Mouse (Mus musculus): Measurements from ENCODE around the gene Rasl11a. TPM values are rescaled to one million over a fixed set of nuclear protein-coding genes. Genes with fewer than 3 reads are reported as not detected.
A peak's percentile ranks its signal among the peaks of the same experiment; 100 is the strongest.
"Not testable (repeated sequence)": the region's sequence is repeated elsewhere in the genome, so short reads cannot be mapped to it uniquely, and the experiment has no call there.

Gene Rasl11a
- polyA plus RNA-seq, 1 experiment from 2014 or later, result 10.3 TPM

DNA sequence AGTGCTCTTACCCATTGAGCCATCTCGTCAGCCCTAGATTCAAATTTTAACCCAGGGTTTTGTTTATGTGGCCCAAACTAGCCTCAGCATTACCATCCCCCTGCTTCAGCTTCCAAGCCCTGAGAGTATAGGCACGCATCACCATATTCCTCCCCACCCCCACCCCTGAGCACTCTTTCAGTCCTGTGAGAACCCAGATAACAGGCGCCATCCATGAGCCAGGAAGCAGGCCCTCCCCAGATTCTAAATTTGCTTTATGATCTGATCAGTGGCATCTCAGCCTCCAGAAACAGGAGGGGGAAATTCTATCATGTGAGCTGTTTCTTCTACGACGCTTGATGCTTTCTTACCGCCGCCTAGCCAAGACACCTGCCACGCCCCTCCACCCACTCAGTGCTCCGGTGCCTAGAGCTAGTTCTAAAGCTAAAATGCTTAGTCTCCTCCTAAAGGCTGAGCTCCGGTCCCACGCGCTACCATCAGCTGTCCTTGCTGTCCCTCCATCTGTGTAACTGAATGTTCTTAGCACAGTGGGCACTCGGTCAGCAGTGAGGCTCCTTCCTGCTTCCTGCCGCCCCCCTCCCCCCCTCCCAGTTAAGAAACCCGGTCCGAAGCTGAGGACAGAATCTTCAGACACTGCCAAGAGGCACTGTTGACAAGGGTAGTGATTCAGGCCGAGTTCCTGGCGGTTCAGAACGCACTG lies 22.5 kb downstream of the Rasl11a start:
- Histone ChIP-seq H3K4me1 (ENCODE audit: control insufficient read depth, insufficient read depth, low read length) (peaks cover 3% of the 10 kb centered on the region; the same call in 1 of the 2 replicates), H3K27me3 (ENCODE audit: control insufficient read depth, insufficient read depth, low read length) (no peaks in the 10 kb centered on the region), H3K4me2 (replicated peaks; ENCODE audit: low read depth, low read length) (peak overlapping the region; percentile 40), H3K4me3 (ENCODE audit: low read depth, low read length) (peak overlapping the region; percentile 19), H3K9ac (replicated peaks; ENCODE audit: low read depth, low read length) (no peak overlapping the region), H3K9me3 (ENCODE audit: control insufficient read depth, low read depth, low read length) (no peaks in the 10 kb centered on the region), H3K27ac (ENCODE audit: low read length) (0 out of 2 replicates have a peak overlapping the region, but pooled peaks have one; percentile 21), H3K36me3 (ENCODE audit: control insufficient read depth, insufficient read depth, low read length) (no peaks in the 10 kb centered on the region)
- 0 out of 2 replicates have a peak, but pooled peaks have one; percentile 34 for ATAC-seq (ENCODE audit: insufficient number of reproducible peaks, insufficient read depth, low FRiP score, low read depth)
- WGBS, result 6% methylated on average over 19 of the region's 19 CpGs

DNA sequence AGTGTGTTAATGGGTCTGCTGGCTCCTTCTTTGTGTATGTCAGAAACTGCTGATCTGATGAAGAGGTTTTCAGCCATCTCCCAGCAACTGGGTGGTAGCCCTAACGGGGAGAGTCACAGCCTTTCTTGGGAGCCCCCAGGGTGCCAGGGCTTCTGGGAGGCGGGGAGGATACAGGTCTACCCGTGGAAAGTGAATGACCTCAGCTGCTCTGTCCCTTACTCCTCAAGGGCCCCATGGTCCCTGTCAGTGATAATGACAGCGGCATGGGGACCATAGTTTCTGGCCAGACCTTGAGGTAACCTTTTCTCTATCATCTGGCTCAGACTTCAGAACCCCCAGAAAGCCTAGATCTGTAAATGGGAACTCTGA lies 23.1 kb downstream of the Rasl11a start:
- H3K36me3 ChIP-seq (ENCODE audit: control insufficient read depth, insufficient read depth, low read length), result no peaks in the 10 kb centered on the region
- no peak overlapping the region for H3K27ac ChIP-seq (ENCODE audit: low read length)
- no peak overlapping the region for H3K9ac ChIP-seq (replicated peaks; ENCODE audit: low read depth, low read length)
- ATAC-seq (ENCODE audit: insufficient number of reproducible peaks, insufficient read depth, low FRiP score, low read depth), result no peak
- no peaks in the 10 kb centered on the region for H3K9me3 ChIP-seq (ENCODE audit: control insufficient read depth, low read depth, low read length)
- peak overlapping the region; percentile 40; the same call in 1 of the 2 replicates for H3K4me2 ChIP-seq (replicated peaks; ENCODE audit: low read depth, low read length)
- no peaks in the 10 kb centered on the region for H3K27me3 ChIP-seq (ENCODE audit: control insufficient read depth, insufficient read depth, low read length)
- no peak overlapping the region for H3K4me3 ChIP-seq (ENCODE audit: low read depth, low read length)
- 9% methylated on average over 4 of the region's 4 CpGs for WGBS
- peaks cover 3% of the 10 kb centered on the region; the same call in 1 of the 2 replicates for H3K4me1 ChIP-seq (ENCODE audit: control insufficient read depth, insufficient read depth, low read length)

- Histone ChIP-seq H3K27ac (ENCODE audit: low read length) (no peak overlapping the region), H3K9ac (replicated peaks; ENCODE audit: low read depth, low read length) (no peak overlapping the region), H3K4me3 (ENCODE audit: low read depth, low read length) (no peak overlapping the region), H3K36me3 (ENCODE audit: control insufficient read depth, insufficient read depth, low read length) (no peaks in the 10 kb centered on the region), H3K9me3 (ENCODE audit: control insufficient read depth, low read depth, low read length) (no peaks in the 10 kb centered on the region), H3K27me3 (ENCODE audit: control insufficient read depth, insufficient read depth, low read length) (no peaks in the 10 kb centered on the region), H3K4me1 (ENCODE audit: control insufficient read depth, insufficient read depth, low read length) (no peaks in the 10 kb centered on the region), H3K4me2 (replicated peaks; ENCODE audit: low read depth, low read length) (no peak overlapping the region)
- 84% methylated on average over 5 of the region's 5 CpGs for WGBS
- ATAC-seq (ENCODE audit: insufficient number of reproducible peaks, insufficient read depth, low FRiP score, low read depth), result no peak
These were observed 28.2 kb downstream of the Rasl11a start for GRCm38 (mm10) chr5:146872981-146873631.

DNA sequence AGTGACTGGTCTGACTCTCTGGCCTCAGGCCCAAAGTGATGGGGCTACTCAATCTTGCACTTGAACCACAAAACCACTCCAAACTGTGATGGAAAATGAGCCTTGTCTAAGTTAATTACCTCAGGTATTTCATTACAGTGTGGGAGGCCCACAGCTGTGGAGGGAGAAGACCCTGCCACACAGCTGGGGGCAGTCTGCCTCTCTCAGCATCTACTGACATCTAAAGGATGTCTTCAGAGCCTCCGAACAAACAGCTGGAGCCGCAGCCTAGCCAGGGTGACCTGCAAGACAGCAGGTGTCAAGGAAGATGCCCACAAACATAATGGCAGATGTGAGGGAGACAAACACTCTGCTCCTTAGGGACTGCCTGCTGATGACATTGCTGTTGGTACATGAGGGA lies 31.2 kb downstream of the Rasl11a start:
- no peaks in the 10 kb centered on the region for H3K4me1 ChIP-seq (ENCODE audit: control insufficient read depth, insufficient read depth, low read length)
- 60% methylated on average over 2 of the region's 2 CpGs for WGBS

DNA sequence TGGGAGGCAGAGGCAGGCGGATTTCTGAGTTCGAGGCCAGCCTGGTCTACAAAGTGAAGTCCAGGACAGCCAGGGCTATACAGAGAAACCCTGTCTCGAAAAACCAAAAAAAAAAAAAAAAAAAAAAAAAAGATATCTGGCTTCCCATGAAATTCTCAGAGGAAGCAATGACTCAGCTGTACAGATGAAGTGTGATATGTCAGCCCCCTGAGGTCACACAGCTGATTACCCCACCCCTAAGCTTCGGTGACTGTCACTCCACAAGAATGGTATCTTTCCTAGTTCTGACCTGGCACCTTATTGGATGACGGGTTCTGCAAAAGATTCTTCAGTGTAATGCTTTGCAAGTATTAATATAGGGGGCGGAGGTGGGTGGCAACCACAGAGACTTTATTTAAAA lies 33.0 kb downstream of the Rasl11a start:
- H3K4me1 ChIP-seq (ENCODE audit: control insufficient read depth, insufficient read depth, low read length); H3K27me3 ChIP-seq (ENCODE audit: control insufficient read depth, insufficient read depth, low read length); H3K4me2 ChIP-seq (replicated peaks; ENCODE audit: low read depth, low read length); H3K9me3 ChIP-seq (ENCODE audit: control insufficient read depth, low read depth, low read length); H3K4me3 ChIP-seq (ENCODE audit: low read depth, low read length); H3K27ac ChIP-seq (ENCODE audit: low read length); H3K36me3 ChIP-seq (ENCODE audit: control insufficient read depth, insufficient read depth, low read length); ATAC-seq (ENCODE audit: insufficient number of reproducible peaks, insufficient read depth, low FRiP score, low read depth); H3K9ac ChIP-seq (replicated peaks; ENCODE audit: low read depth, low read length): not testable (repeated sequence)
- WGBS, result 82% methylated on average over 5 of the region's 6 CpGs

More for the DNA sequence above, 31.2 kb downstream of the Rasl11a start:
- no peak overlapping the region for H3K4me3 ChIP-seq (ENCODE audit: low read depth, low read length)
- no peak overlapping the region for H3K9ac ChIP-seq (replicated peaks; ENCODE audit: low read depth, low read length)
- no peak for ATAC-seq (ENCODE audit: insufficient number of reproducible peaks, insufficient read depth, low FRiP score, low read depth)
- H3K27ac ChIP-seq (ENCODE audit: low read length), result no peak overlapping the region
- no peaks in the 10 kb centered on the region for H3K9me3 ChIP-seq (ENCODE audit: control insufficient read depth, low read depth, low read length)
- no peaks in the 10 kb centered on the region for H3K36me3 ChIP-seq (ENCODE audit: control insufficient read depth, insufficient read depth, low read length)
- H3K27me3 ChIP-seq (ENCODE audit: control insufficient read depth, insufficient read depth, low read length), result no peaks in the 10 kb centered on the region
- no peak overlapping the region for H3K4me2 ChIP-seq (replicated peaks; ENCODE audit: low read depth, low read length)

DNA sequence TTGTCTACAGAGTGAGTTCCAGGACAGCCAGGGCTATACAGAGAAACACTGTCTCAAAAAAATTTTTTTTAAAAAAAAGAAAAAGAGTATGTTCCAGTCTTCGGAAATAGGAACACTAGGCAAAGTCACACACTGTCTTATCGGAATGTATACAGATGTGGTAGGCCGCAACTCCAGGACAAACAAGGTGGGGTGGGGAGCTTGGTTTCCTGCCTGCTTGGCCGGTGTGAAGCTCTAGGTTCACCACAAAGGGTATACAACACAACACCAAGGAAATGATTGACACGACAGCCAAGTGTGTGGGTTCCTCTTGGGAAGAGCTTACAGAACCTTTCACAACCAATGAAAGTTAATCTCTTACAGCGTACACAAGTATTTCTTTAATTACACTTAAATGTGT lies 37.4 kb downstream of the Rasl11a start:
- 84% methylated on average over 6 of the region's 6 CpGs for WGBS
- no peak for ATAC-seq (ENCODE audit: insufficient number of reproducible peaks, insufficient read depth, low FRiP score, low read depth)

GRCm38 (mm10) chr5:146883053-146883452 lies 38.2 kb downstream of the Rasl11a start:
- no peaks in the 10 kb centered on the region for H3K27me3 ChIP-seq (ENCODE audit: control insufficient read depth, insufficient read depth, low read length)
- ATAC-seq (ENCODE audit: insufficient number of reproducible peaks, insufficient read depth, low FRiP score, low read depth), result no peak
- H3K27ac ChIP-seq (ENCODE audit: low read length), result no peak overlapping the region
- H3K36me3 ChIP-seq (ENCODE audit: control insufficient read depth, insufficient read depth, low read length), result no peaks in the 10 kb centered on the region
- no peak overlapping the region for H3K4me2 ChIP-seq (replicated peaks; ENCODE audit: low read depth, low read length)
- 74% methylated on average over 7 of the region's 7 CpGs for WGBS
- no peak overlapping the region for H3K4me3 ChIP-seq (ENCODE audit: low read depth, low read length)
- no peak overlapping the region for H3K9ac ChIP-seq (replicated peaks; ENCODE audit: low read depth, low read length)
- no peaks in the 10 kb centered on the region for H3K4me1 ChIP-seq (ENCODE audit: control insufficient read depth, insufficient read depth, low read length)
- no peaks in the 10 kb centered on the region for H3K9me3 ChIP-seq (ENCODE audit: control insufficient read depth, low read depth, low read length)

More for the DNA sequence above, 37.4 kb downstream of the Rasl11a start:
- Histone ChIP-seq H3K27ac (ENCODE audit: low read length) (no peak overlapping the region), H3K4me2 (replicated peaks; ENCODE audit: low read depth, low read length) (no peak overlapping the region), H3K36me3 (ENCODE audit: control insufficient read depth, insufficient read depth, low read length) (no peaks in the 10 kb centered on the region), H3K9ac (replicated peaks; ENCODE audit: low read depth, low read length) (no peak overlapping the region), H3K27me3 (ENCODE audit: control insufficient read depth, insufficient read depth, low read length) (no peaks in the 10 kb centered on the region), H3K4me3 (ENCODE audit: low read depth, low read length) (no peak overlapping the region), H3K9me3 (ENCODE audit: control insufficient read depth, low read depth, low read length) (no peaks in the 10 kb centered on the region), H3K4me1 (ENCODE audit: control insufficient read depth, insufficient read depth, low read length) (no peaks in the 10 kb centered on the region)

- Histone ChIP-seq H3K4me3 (ENCODE audit: low read depth, low read length) (no peak overlapping the region), H3K4me1 (ENCODE audit: control insufficient read depth, insufficient read depth, low read length) (no peaks in the 10 kb centered on the region), H3K27ac (ENCODE audit: low read length) (no peak overlapping the region), H3K27me3 (ENCODE audit: control insufficient read depth, insufficient read depth, low read length) (no peaks in the 10 kb centered on the region), H3K36me3 (ENCODE audit: control insufficient read depth, insufficient read depth, low read length) (no peaks in the 10 kb centered on the region), H3K9ac (replicated peaks; ENCODE audit: low read depth, low read length) (no peak overlapping the region), H3K9me3 (ENCODE audit: control insufficient read depth, low read depth, low read length) (no peaks in the 10 kb centered on the region), H3K4me2 (replicated peaks; ENCODE audit: low read depth, low read length) (no peak overlapping the region)
- 83% methylated on average over 15 of the region's 15 CpGs for WGBS
- 0 out of 2 replicates have a peak, but pooled peaks have one; percentile 42 for ATAC-seq (ENCODE audit: insufficient number of reproducible peaks, insufficient read depth, low FRiP score, low read depth)
These were observed 38.8 kb downstream of the Rasl11a start for GRCm38 (mm10) chr5:146883486-146884272.

Data from stomach, embryonic 14.5 days (tissue).